23 mouse cellular contexts compared by ENCODE assay signal in the genomic region with DNA sequence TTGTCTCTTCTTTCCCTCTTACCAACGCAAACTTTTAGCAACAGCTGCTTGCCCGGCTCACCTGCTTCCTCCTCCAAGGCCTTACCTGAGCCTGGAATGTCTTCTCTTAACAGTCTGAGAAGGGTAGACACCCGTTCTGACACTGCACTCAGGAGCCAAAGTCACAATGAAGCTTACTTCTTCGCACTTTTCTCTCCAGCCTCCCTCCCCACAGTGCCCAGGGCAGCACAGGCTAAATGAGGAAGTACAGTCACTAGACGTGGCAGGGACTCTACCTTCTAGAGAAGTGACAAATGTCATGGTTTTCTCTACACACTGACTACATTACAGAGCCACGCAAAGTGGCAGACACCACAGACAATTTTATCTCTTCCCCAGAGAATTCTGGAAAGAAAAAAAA.
DNase-seq lines count a peak whose midpoint lies in the region; ATAC-seq and TF ChIP-seq lines count a peak whose summit lies in the region.
"Had no signal": no experiment of that assay in that cellular context is flagged by ENCODE, and none has a peak within 500 bp of the region (broad histone marks: within the 10 kb centered on the region; RNA-seq: fewer than 3 reads in every experiment).

No protein-coding gene starts in this region.

- H3K27ac ChIP-seq in layer of hippocampus, adult 2 months, result no peak overlapping the region
- H3K27ac ChIP-seq: embryonic facial prominence, embryonic 15.5 days; forebrain, embryonic 15.5 days; limb, embryonic 13.5 days; liver, embryonic 13.5 days; lung, embryonic 15.5 days; neural tube, embryonic 12.5 days had no signal

- DNase-seq in layer of hippocampus, adult 2 months (ENCODE audit: low spot score in 2 of 2), result no peak
- no peak for DNase-seq in layer of hippocampus, postnatal 14 days (ENCODE audit: low spot score in 2 of 2)
- DNase-seq in A20 (ENCODE audit: low read depth, low spot score), result peak; percentile 58
- DNase-seq in c-Kit-positive CD71-negative TER-119-negative erythroid progenitor cells, embryonic 14.5 days (ENCODE audit: low read depth), result peak; percentile 28
- no peak for DNase-seq in frontal cortex, postnatal 14 days (ENCODE audit: low spot score in 2 of 2)
- no peak for DNase-seq in ovary, postnatal 36 days (ENCODE audit: low spot score)
- DNase-seq: adrenal gland, postnatal 25 days; gastrocnemius, postnatal 10 days; heart, adult 18-20 months; heart, postnatal 36 days; kidney, adult 9 months; kidney, postnatal 25 days; liver, embryonic 13.5 days; thymus, adult 2 months had no signal

- no peak overlapping the region for H3K4me3 ChIP-seq in layer of hippocampus, adult 2 months
- H3K4me3 ChIP-seq: embryonic facial prominence, embryonic 15.5 days; forebrain, embryonic 15.5 days; limb, embryonic 13.5 days; liver, embryonic 13.5 days; lung, embryonic 15.5 days; midbrain, embryonic 13.5 days; neural tube, embryonic 12.5 days had no signal

- 0 out of 2 replicates have a peak, but pooled peaks have one; percentile 10 for TF ChIP-seq CTCF in layer of hippocampus, adult 2 months (conservative IDR thresholded peaks at IDR 0.05)

- ATAC-seq in monocyte, adult 5-6 weeks (replicated peaks; ENCODE audit: insufficient number of reproducible peaks, low FRiP score, low TSS enrichment, poor library complexity, severe bottlenecking), result peak; percentile 59
- ATAC-seq: forebrain, embryonic 15.5 days; hindbrain, embryonic 16.5 days; intestine, embryonic 16.5 days; midbrain, embryonic 13.5 days had no signal

Comparison
In these comparisons a context has a peak if more than half of its experiments do, and no peak if none do; other contexts are left out.
1. DNase-seq: peak in A20 (single experiment) and c-Kit-positive CD71-negative TER-119-negative erythroid progenitor cells, embryonic 14.5 days (single experiment); none in layer of hippocampus, adult 2 months (0 of 2), layer of hippocampus, postnatal 14 days (0 of 2), frontal cortex, postnatal 14 days (0 of 2) and ovary, postnatal 36 days (single experiment).